Mouse (Mus musculus) lung, postnatal 36 days (tissue): ENCODE results near the gene Gm3285.

Source experiments
- DNase-seq: peaks from one replicate; pipeline ENCODE4 v3.0.0; 2022; ENCODE audit warnings: mixed read lengths

Gene Gm3285

DNA sequence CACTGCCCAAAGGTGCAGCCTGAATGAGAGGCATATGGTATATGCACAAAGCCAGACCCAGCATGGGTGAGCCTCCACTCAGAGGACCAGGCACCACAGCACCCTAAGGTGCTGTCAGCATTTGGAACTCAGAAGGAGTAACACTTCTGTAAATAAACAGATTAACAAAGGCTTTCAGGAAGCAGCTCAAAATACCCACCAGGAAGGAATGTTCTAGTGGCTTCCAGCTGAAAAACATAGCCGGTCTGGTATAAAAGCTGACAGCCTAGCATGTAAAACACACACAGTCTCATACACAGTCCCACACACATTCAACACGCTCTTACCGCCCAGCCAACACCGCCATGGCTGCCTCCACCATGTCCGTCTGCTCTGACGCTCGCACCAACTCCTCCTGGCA, at the start of gene Gm3285:
Gene Gm3285 (plus strand): TSS at position 301 of the 400 bp plus-strand sequence.
- no peak for DNase-seq

DNA sequence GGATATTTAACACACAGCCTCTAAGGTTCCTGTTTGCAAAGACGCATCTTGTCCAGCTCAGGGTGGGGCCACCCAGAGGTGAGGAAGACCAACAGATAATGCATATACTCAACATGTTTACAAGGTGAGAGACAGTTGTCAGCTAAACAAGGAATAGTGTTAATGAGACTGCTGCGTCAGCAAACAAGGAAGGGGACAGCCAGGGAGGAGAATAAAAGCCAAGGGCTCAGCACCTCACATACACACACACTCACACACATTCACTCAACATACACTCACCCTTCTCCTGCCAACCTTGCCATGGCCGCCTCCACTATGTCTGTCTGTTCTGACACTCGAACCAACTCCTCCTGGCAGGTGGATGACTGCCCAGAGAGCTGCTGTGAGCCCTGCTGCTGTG, 47.4 kb upstream of the Gm3285 start, which contains the start of gene Gm2696:
Gene Gm2696 (plus strand): TSS at position 301 of the 400 bp plus-strand sequence.
- no peak for DNase-seq

GRCm38 (mm10) chr10:77815514-77815913, 46.3 kb upstream of the Gm3285 start:
- peak; percentile 39 for DNase-seq

GRCm38 (mm10) chr10:77818523-77818922, 43.3 kb upstream of the Gm3285 start:
- no peak for DNase-seq

DNA sequence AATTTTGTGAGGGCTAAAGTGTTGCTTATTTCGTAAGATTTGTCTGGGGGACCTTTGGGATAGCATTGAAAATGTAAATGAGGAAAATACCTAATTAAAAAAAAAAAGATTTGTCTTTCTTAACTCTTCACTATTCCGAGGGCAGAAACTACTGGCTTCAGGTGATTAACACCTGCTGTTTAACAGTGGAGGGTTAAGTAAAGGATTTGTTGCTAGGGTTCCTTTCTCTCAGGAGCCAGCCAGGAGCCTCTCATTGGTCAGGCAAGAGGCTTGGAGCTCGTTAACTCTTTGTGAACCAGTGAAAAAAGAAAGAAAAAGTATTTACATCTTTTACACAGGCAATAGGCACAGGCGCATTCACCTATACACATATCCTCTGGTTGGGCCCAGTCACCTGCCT, 42.6 kb upstream of the Gm3285 start:
- no peak for DNase-seq

DNA sequence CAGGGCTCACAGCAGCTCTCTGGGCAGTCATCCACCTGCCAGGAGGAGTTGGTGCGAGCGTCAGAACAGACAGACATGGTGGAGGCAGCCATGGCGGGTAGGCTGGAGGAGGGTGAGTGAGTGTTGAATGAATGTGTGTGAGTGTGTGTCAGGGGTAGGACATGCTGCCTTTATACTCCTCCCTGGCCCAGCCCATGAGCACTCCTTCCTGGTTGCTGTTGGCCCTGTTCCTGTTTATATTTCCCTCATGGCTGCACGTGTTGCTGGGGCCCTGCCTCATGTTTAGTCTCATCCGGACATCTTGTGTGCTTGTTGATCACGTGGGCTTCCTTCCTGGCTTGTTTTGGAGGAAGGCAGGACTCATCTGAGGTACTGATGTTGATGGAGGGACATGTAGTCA, 34.8 kb upstream of the Gm3285 start, which contains the start of gene Krtap10-4:
Gene Krtap10-4 (minus strand): TSS at position 145 of the 400 bp plus-strand sequence.
- DNase-seq, result peak; percentile 2

GRCm38 (mm10) chr10:77835647-77836046, 26.1 kb upstream of the Gm3285 start, which contains the start of gene Krtap10-10:
Gene Krtap10-10, plus strand, starts transcription at chr10:77835947.
- no peak for DNase-seq

GRCm38 (mm10) chr10:77839006-77839405, 22.8 kb upstream of the Gm3285 start:
- DNase-seq, result no peak

GRCm38 (mm10) chr10:77846503-77846902, 15.3 kb upstream of the Gm3285 start, which contains the start of gene Gm36176:
Gene Gm36176, plus strand, starts transcription at chr10:77846803.
- no peak for DNase-seq

DNA sequence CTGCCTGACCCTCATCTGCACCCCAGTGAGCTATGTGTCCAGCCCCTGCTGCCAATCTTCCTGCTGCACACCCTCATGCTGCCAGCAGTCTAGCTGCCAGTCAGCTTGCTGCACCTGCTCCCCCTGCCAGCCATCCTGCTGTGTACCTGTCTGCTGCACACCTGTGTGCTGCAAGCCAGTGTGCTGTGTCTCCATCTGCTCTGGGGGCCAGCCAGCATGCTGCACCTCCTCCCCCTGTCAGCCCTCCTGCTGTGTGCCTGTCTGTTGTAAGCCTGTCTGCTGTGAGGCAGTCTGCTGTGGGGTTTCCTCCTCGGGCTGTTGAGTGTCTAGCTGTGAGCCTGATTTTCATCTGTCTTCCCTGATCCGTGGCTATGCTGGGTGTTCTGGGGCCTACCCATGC, 14.8 kb upstream of the Gm3285 start:
- DNase-seq, result no peak

DNA sequence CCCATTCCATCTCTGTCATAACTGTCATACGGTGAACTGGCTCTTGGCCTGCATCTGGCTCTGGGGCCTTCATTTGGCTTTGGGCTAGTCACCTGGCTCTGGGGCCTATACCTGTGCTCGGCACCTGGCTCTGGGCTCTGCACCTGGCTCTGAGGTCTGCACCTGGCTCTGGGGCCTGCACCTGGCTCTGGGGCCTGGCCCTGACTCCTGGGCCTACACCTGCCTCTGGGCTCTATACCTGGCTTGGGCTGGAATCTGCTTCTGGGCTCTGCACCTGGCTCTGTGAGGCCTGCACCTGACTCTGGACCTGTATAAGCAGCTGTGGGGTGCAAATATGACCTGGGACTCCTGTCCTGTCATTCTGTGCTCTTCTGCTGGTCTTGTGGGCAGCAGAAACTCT, 14.2 kb upstream of the Gm3285 start:
- DNase-seq, result no peak

- no peak for DNase-seq
Measured at GRCm38 (mm10) chr10:77852559-77852958, 9.2 kb upstream of the Gm3285 start, which contains the start of gene Gm10318. Gene Gm10318, plus strand, starts transcription at chr10:77852859.

GRCm38 (mm10) chr10:77864067-77864761, 2.4 kb downstream of the Gm3285 start:
- peak; percentile 58 for DNase-seq

- no peak for DNase-seq
Measured at GRCm38 (mm10) chr10:77864762-77865143, 3.0 kb downstream of the Gm3285 start.

- no peak for DNase-seq
Measured at GRCm38 (mm10) chr10:77867546-77867945, 5.8 kb downstream of the Gm3285 start.

- peak; percentile 65 for DNase-seq
Measured at GRCm38 (mm10) chr10:77869651-77870050, 7.9 kb downstream of the Gm3285 start.

DNA sequence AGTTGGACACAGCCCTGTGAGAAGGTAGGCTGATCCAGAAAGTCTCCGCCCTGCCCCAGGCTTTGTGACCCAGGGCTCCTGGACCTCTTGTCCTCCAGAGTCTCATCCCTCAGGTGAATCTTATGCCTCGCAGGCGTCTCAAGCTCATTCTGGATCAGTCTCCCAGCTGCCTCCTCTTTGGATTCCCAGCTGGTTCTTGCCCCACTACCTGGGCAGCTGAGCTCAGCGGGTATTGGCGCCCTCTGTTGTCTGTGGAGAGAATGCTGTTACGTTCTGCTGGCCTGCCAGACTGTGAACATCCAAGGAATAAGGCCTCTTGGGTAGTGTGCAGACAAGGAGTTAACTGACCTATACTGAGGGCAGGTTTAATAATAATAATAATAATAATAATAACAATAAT, 17.2 kb downstream of the Gm3285 start:
- peak; percentile 46 for DNase-seq

- DNase-seq, result no peak
Measured at GRCm38 (mm10) chr10:77880305-77880704, 18.5 kb downstream of the Gm3285 start.

- no peak for DNase-seq
Measured at GRCm38 (mm10) chr10:77882553-77882952, 20.8 kb downstream of the Gm3285 start.

- no peak for DNase-seq
Measured at GRCm38 (mm10) chr10:77886007-77886747, 24.4 kb downstream of the Gm3285 start.

DNA sequence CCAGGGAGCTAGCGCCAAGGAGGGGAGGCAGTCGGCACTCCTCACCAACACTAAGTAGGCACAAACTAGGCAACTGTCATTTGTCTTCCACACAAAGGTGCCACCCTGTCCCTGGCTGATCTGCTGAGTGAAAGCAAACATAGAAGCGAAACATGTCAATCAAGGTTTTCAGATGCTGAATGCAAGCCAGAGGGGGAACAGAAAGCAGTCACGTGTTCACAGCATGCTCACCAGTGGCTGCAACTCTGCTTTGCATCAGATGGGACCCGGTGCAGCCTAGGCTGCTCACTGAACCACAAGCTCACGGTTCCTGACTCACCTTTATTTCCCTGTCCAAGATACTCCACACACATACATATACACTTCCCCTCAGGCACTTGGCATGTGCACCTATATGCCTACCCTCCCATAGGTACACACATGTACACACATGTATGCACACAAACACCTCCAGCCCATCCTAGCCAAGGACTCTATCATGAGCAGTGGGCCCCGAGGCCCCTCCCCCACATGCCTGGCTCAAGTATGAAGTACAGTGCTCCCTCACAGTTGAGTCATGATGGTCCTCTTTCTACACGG, 29.3 kb downstream of the Gm3285 start:
- no peak for DNase-seq

- no peak for DNase-seq
Measured at GRCm38 (mm10) chr10:77895562-77895961, 33.8 kb downstream of the Gm3285 start.

DNA sequence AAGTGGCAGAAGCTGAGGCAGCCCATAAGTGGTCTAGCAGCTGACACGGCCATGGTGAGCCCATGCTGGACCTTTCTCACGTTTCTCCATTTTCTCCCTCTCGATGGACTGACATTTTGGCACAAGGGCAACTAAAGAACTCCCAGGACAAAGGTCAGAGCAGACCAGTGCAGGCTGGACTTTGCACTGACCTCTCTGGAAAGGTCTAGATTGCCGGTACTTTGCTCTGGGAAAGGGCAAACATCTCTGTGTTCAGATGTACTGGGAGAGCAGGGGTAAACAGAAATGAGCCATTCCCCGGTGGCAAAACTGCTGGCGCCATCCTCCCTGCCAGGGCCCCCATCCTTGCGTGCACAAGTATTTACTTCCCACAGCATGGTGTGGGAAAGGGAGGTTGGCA, 38.4 kb downstream of the Gm3285 start:
- DNase-seq, result no peak
